Mouse (Mus musculus) CD8-positive naive resting alpha-beta T cell, adult 2 months (primary cell): ENCODE measurements around the gene Kmt5b.
A peak's percentile ranks its signal among the peaks of the same experiment; 100 is the strongest.

Experiments
- DNase-seq, 2 experiments: peaks; one replicate each; pipeline ENCODE4 v3.0.0; 2022; ENCODE audit warnings: low read depth in 2 of 2, low spot score in 2 of 2

Kmt5b gene

DNA sequence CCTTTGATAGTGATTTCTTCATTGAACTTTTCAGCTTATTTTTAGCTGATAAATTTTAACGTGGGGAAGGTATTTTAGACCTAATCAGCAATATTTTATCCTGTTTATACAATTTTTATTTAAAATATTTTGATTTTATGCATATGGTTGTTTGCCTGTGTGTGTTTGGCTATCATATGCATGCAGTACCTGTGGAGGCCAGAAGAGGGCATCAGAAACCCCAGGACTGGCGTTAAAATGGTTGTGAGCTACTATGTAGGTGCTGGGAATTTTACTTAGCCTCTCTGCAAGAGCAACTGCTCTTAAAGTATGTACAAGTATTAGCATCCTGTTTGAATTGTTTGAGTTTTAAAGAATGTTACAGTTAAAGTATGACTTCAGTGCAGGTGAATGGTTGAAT is 97.7 kb downstream of the Kmt5b start:
- peak in 1 of 2 experiments; percentile 15 for DNase-seq
